In genomic region chr2:174870284-174870683, GRCm38 (mm10) we compare ENCODE assay signal across 9 mouse cellular contexts.
DNase-seq lines count a peak whose midpoint lies in the region; ATAC-seq and TF ChIP-seq lines count a peak whose summit lies in the region.
"Had no signal": no experiment of that assay in that cellular context is flagged by ENCODE, and none has a peak within 500 bp of the region (broad histone marks: within the 10 kb centered on the region; RNA-seq: fewer than 3 reads in every experiment).

No protein-coding gene starts in this region.

- TF ChIP-seq CTCF in intestine, postnatal 0 days (IDR thresholded peaks at IDR 0.05; ENCODE audit: low read depth): peak; percentile 59
- TF ChIP-seq CTCF in thymus, adult 2 months (IDR thresholded peaks at IDR 0.05; ENCODE audit: borderline replicate concordance, control insufficient read depth, extremely low read depth, insufficient read depth, low read length, poor library complexity): peak; percentile 36; the same call in 1 of the 2 replicates

- H3K27me3 ChIP-seq in intestine, postnatal 0 days (replicated peaks; ENCODE audit: control insufficient read depth, insufficient read depth, low read length): no peaks in the 10 kb centered on the region
- no peaks in the 10 kb centered on the region for H3K27me3 ChIP-seq in intestine, embryonic 15.5 days (replicated peaks)
- no peaks in the 10 kb centered on the region for H3K27me3 ChIP-seq in thymus, adult 2 months (ENCODE audit: control insufficient read depth, insufficient read depth, low read length)

- peak; percentile 30 for DNase-seq in thymus, adult 2 months
- DNase-seq in thymus, adult 18-20 months: no peak
- DNase-seq in right cerebral cortex, postnatal 14 days: no peak
- no peak for DNase-seq in yolk sac, embryonic 10.5 days (ENCODE audit: low spot score)
- DNase-seq in ovary, adult 18-20 months (ENCODE audit: low spot score): no peak
- DNase-seq: gastrocnemius, postnatal 14 days had no signal

- H3K4me1 ChIP-seq in intestine, postnatal 0 days (replicated peaks; ENCODE audit: control insufficient read depth, insufficient read depth, low read length): no peaks in the 10 kb centered on the region
- peaks cover 15% of the 10 kb centered on the region for H3K4me1 ChIP-seq in intestine, embryonic 15.5 days (replicated peaks)
- H3K4me1 ChIP-seq in thymus, adult 2 months (replicated peaks; ENCODE audit: control insufficient read depth, insufficient read depth, low read length): no peaks in the 10 kb centered on the region

- WGBS in intestine, postnatal 0 days: 78% methylated on average over 5 of the region's 5 CpGs
- 92% methylated on average over 5 of the region's 5 CpGs for WGBS in intestine, embryonic 15.5 days
- WGBS in thymus, adult 2 months: 97% methylated on average over 5 of the region's 5 CpGs

- H3K9me3 ChIP-seq in intestine, postnatal 0 days (ENCODE audit: control insufficient read depth): no peaks in the 10 kb centered on the region
- H3K9me3 ChIP-seq in intestine, embryonic 15.5 days: no peaks in the 10 kb centered on the region

- no peak overlapping the region for H3K9ac ChIP-seq in intestine, postnatal 0 days (ENCODE audit: low read depth, low read length)
- no peak overlapping the region for H3K9ac ChIP-seq in intestine, embryonic 15.5 days

- no peak for ATAC-seq in intestine, postnatal 0 days
- no peak for ATAC-seq in intestine, embryonic 15.5 days
- peak; percentile 24; the same call in 1 of the 2 replicates for ATAC-seq in megakaryocyte, adult 5-6 weeks (ENCODE audit: poor library complexity, severe bottlenecking)

- H3K36me3 ChIP-seq in intestine, postnatal 0 days (ENCODE audit: control insufficient read depth, insufficient read depth): no peaks in the 10 kb centered on the region
- no peaks in the 10 kb centered on the region for H3K36me3 ChIP-seq in intestine, embryonic 15.5 days
- no peaks in the 10 kb centered on the region for H3K36me3 ChIP-seq in thymus, adult 2 months (ENCODE audit: control insufficient read depth, insufficient read depth, low read length)

- H3K4me3 ChIP-seq in intestine, postnatal 0 days (ENCODE audit: low read depth, low read length): no peak overlapping the region
- H3K4me3 ChIP-seq in intestine, embryonic 15.5 days (replicated peaks): no peak overlapping the region
- H3K4me3 ChIP-seq in thymus, adult 2 months (ENCODE audit: control insufficient read depth, insufficient read depth, low read length): no peak overlapping the region

- H3K27ac ChIP-seq in intestine, postnatal 0 days (ENCODE audit: low read depth, low read length): no peak overlapping the region
- H3K27ac ChIP-seq in intestine, embryonic 15.5 days: no peak overlapping the region
- H3K27ac ChIP-seq in thymus, adult 2 months (ENCODE audit: control insufficient read depth, insufficient read depth, low read length): no peak overlapping the region

- no peak for TF ChIP-seq POLR2A in thymus, adult 2 months (IDR thresholded peaks at IDR 0.05; ENCODE audit: control insufficient read depth, extremely low read depth, insufficient read depth, low read length, poor library complexity)

- H3K4me2 ChIP-seq in intestine, postnatal 0 days (replicated peaks; ENCODE audit: low read depth): no peak overlapping the region
- no peak overlapping the region for H3K4me2 ChIP-seq in intestine, embryonic 15.5 days (replicated peaks)
